Mouse (Mus musculus): ENCODE data around the gene Cd163l1.

DNA sequence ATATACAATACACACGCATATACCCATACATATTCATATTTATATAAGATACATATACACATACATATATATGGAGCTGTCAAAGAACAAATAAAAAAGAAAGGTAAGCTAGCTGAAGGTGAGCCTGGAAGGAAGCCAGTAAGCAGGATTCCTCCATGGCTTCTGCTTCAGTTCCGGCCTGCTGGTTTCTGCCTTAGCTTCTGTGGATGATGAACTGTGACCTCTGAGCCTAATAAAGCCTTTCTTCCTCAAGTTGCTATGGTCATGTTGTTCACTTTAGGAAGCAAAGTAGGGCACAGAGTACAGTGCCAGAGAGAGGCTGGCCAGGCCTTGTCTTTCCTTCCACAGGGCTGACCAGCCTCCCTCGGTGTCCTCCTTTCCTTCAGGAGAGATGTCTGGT, 47.2 kb upstream of the Cd163l1 start:
- TF ChIP-seq CTCF (IDR thresholded peaks at IDR 0.05; ENCODE audit: low read depth): no peak
- no peak for TF ChIP-seq EP300 (IDR thresholded peaks at IDR 0.05; ENCODE audit: low read depth)

Measured in liver, postnatal 0 days (tissue).